Mouse (Mus musculus) C2C12 (cell line): ENCODE data around the gene Ech1. TPM values are rescaled to one million over a fixed set of nuclear protein-coding genes. Genes with fewer than 3 reads are reported as not detected.

ENCODE experiments used
- H3K27me3 ChIP-seq: one replicate; pipeline ENCODE4 v1.6.1; 2011; ENCODE audit not compliant: control insufficient read depth, insufficient read depth, insufficient read length
- H3K36me3 ChIP-seq: one replicate; pipeline ENCODE4 v1.6.1; 2011; ENCODE audit not compliant: control insufficient read depth, insufficient read depth
- H3K4me3 ChIP-seq: one replicate; pipeline ENCODE4 v1.5.1; 2011; ENCODE audit warnings: mild to moderate bottlenecking, control low read depth; ENCODE audit not compliant: poor library complexity, insufficient read depth, severe bottlenecking
- H3K79me2 ChIP-seq: one replicate; pipeline ENCODE4 v1.6.1; 2011; ENCODE audit not compliant: control insufficient read depth, insufficient read depth
- H3K79me3 ChIP-seq: one replicate; pipeline ENCODE4 v1.6.1; 2011; ENCODE audit warnings: low read depth, control low read depth
- H3ac ChIP-seq: one replicate; pipeline ENCODE3; 2011; ENCODE audit warnings: low read depth; ENCODE audit not compliant: control insufficient read depth, insufficient read length
- CEBPB ChIP-seq: IDR thresholded peaks from one replicate; pipeline ENCODE4 v1.6.1; 2011; ENCODE audit warnings: low read depth, mild to moderate bottlenecking, control low read depth, moderate library complexity
- CTCF ChIP-seq: IDR thresholded peaks from one replicate; pipeline ENCODE4 v1.5.1; 2011; ENCODE audit not compliant: control insufficient read depth, insufficient read depth, insufficient read length
- FOSL1 ChIP-seq: IDR thresholded peaks from one replicate; pipeline ENCODE4 v1.8.0; 2011; ENCODE audit warnings: mild to moderate bottlenecking, low read length; ENCODE audit not compliant: poor library complexity, insufficient read depth, severe bottlenecking
- MAX ChIP-seq: IDR thresholded peaks from one replicate; pipeline ENCODE4 v1.6.1; 2011; ENCODE audit warnings: mild to moderate bottlenecking, control low read depth
- MYOD1 ChIP-seq: IDR thresholded peaks from one replicate; pipeline ENCODE4 v1.6.1; 2011; ENCODE audit warnings: low read depth; ENCODE audit not compliant: control insufficient read depth, insufficient read length
- MYOG ChIP-seq: IDR thresholded peaks from one replicate; pipeline ENCODE4 v1.6.1; 2011; ENCODE audit not compliant: control insufficient read depth, insufficient read length; ENCODE audit errors: extremely low read depth
- USF1 ChIP-seq: IDR thresholded peaks from one replicate; pipeline ENCODE4 v1.6.1; 2011; ENCODE audit warnings: low read depth, mild to moderate bottlenecking, control low read depth, moderate library complexity
- polyA plus RNA-seq: library from polyadenylated mRNA; unstranded; fragments of >200 nt; fragmentation: generic; extraction: Trizol; gene quantifications from one replicate; pipeline ENCODE4 v1.2.1, GENCODE M21; 2012; ENCODE audit warnings: missing spikeins

Ech1 gene
- polyA plus RNA-seq, 1 experiment, result 106 TPM

DNA sequence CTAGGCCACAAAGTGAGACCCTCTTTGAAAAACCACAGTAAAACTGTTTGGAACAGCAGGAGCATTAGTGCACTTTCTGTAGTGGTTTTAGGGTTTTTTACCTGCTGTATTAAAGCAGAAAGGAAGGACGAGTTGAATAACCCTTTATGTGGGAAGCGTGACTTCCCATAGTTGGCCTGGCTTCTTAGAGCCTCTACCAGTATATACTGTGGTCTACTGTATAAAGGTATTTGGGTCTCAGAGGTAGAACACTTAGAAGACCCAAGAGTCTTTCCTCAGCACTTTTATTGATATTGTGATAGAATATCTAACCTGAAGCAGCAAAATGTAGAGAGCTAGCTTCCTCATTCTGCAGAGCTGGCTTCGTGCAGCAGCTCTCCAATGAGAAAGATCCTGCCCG lies 5.4 kb upstream of the Ech1 start:
- no peak overlapping the region for H3K4me3 ChIP-seq
- no peak for TF ChIP-seq CTCF
- no peak for TF ChIP-seq USF1
- TF ChIP-seq MYOG, result no peak
- TF ChIP-seq MYOD1, result no peak
- TF ChIP-seq FOSL1, result no peak
- no peak for TF ChIP-seq MAX
- no peak for TF ChIP-seq CEBPB
- H3K79me2 ChIP-seq, result peaks cover 46% of the 10 kb centered on the region
- no peak overlapping the region for H3ac ChIP-seq
- H3K79me3 ChIP-seq, result peaks cover 43% of the 10 kb centered on the region
- H3K27me3 ChIP-seq, result no peaks in the 10 kb centered on the region
- peaks cover 83% of the 10 kb centered on the region for H3K36me3 ChIP-seq

DNA sequence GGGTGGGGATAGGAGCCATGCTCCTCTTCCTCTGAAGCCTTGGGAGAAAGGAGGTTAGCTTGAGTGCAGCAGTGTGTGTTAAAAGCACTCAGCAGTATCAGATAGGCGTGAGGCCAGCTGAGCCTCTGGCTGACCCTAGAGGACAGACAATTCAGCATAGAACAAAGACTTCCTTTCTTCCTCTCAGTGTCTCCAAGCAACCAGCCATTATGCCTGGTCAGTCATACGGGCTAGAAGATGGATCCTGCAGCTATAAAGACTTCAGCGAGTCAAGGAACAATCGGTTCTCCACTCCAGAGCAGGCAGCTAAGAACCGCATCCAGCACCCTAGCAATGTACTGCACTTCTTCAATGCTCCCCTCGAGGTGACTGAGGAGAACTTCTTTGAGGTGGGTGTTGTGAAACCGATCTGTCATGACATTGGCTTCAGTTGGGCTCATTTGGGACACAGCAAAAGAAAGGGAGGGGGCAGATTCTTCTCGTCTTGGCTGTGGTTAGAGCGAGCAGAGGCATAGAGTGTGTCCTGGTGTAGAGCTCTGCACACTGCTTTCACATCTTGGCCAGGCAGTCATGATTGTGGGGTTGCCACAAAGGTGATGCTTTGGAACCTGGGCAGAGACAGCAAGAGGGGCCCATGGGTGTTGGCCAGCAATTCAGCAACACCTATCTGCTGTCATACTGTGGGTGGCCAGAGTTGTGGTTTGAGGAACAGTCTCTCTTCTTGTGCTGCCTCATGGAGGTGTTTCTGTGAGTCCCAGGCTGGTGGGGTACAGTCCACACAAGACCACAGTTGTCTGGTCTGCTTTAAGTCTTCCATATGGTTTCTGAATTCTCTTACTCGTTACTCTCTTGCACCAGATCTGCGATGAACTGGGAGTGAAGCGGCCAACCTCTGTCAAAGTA lies 4.4 kb upstream of the Ech1 start:
- H3K27me3 ChIP-seq, result no peaks in the 10 kb centered on the region
- H3K36me3 ChIP-seq, result peaks cover 73% of the 10 kb centered on the region
- H3K4me3 ChIP-seq, result no peak overlapping the region
- H3ac ChIP-seq, result no peak overlapping the region
- peaks cover 33% of the 10 kb centered on the region for H3K79me3 ChIP-seq
- H3K79me2 ChIP-seq, result peaks cover 35% of the 10 kb centered on the region
- TF ChIP-seq USF1 (no peak), MAX (no peak), FOSL1 (no peak), MYOG (no peak), CTCF (no peak), CEBPB (no peak)

DNA sequence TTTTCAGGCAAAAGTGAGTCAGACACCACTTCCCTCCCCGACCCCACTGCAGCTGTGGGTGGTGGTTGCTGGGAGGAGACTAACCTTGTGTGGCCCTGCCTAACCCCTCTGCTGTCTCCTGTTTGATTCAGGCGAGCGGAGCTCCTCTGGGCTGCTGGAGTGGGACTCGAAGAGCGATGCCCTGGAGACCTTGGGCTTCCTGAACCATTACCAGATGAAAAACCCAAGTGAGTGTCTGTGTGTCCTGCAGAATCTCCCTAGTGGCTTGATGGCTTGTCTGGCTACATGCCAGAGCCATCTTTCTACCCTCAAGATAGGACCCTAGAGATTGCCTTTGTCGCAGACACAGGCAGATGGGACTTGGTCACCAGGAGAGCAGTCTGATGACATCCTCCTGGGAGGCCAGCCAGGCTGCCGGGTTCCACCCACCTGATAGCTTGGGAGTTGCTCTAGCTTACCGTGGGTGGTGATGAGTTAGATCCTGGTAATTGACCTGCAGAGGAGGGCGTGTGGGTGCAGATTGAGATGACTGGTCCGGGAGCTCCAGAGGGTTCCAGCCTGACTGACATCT lies 3.7 kb upstream of the Ech1 start:
- TF ChIP-seq MYOD1 (peak; percentile 43), MAX (no peak)
- H3K36me3 ChIP-seq, result peaks cover 66% of the 10 kb centered on the region

DNA sequence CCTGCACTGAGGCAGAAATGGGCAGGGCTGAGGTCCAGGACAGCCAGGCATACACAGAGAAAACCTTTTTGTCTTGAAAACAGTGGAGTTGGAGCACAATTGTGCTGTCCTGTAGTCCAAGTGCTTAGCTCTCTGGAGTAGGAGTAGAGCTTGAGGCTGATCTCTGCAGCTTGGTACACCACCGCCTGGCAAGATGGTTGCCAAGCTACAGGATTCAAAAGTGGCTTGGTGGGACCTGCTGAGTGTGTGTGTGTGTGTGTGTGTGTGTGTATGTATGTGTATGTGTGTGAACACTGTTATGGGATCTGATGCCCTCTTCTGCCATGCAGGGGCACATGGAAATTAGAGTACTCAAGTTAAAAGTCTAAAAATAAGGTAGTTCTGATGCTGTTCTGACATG lies 2.5 kb upstream of the Ech1 start:
- Histone ChIP-seq H3K27me3 (no peaks in the 10 kb centered on the region), H3ac (no peak overlapping the region), H3K79me2 (peaks cover 16% of the 10 kb centered on the region), H3K36me3 (peaks cover 54% of the 10 kb centered on the region), H3K79me3 (peaks cover 15% of the 10 kb centered on the region), H3K4me3 (no peak overlapping the region)
- no peak for TF ChIP-seq USF1
- no peak for TF ChIP-seq FOSL1
- no peak for TF ChIP-seq MYOG
- TF ChIP-seq MAX, result no peak
- no peak for TF ChIP-seq MYOD1
- TF ChIP-seq CEBPB, result no peak
- no peak for TF ChIP-seq CTCF

More for the DNA sequence above, 3.7 kb upstream of the Ech1 start:
- peak overlapping the region; percentile 13 for H3ac ChIP-seq
- peaks cover 26% of the 10 kb centered on the region for H3K79me3 ChIP-seq
- H3K4me3 ChIP-seq, result no peak overlapping the region
- no peaks in the 10 kb centered on the region for H3K27me3 ChIP-seq
- H3K79me2 ChIP-seq, result peaks cover 28% of the 10 kb centered on the region

DNA sequence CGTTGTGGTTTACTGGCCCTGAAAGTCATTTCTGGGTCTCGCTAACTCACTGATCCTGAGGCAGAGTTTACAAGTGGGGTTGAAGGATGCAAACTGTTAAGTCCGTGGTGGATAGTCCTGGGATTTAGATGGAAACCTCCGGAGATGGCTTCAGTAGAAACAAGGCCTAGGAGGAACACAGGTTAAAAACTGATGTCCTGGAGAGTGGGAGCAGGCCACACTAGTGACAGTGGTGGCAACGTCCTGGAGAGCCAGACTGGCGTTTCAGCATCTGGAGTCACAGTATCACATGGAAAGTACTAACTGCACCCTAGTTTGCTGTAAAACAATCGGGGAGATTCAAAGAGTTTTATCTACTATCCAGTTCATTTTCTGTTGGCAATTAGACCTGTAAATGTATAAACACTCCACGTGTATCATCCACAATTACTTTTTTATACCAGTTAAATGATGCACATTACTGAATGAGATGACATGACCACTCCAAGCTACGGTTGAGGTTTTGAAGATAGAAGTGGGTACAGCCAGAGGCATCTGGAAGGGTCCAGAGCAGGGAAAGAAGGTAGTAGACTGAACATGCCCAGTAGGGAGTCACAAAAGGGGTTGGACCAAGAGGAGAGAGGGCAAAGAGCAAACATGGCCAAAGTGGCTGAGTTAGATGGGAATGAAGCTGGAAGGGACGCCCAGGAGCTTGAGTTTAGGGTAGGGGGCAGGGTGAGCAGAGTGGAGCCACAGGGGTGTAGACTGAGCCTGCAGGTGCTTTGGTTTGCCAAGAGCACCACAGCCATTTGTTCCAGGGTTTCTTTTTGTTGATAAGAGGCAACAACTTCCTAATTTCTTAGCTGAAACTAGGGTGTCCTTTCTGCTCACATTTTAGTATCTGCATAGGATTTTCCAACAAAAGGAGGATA lies 1.8 kb upstream of the Ech1 start:
- Histone ChIP-seq H3ac (no peak overlapping the region), H3K79me3 (peaks cover 8% of the 10 kb centered on the region), H3K27me3 (no peaks in the 10 kb centered on the region), H3K79me2 (peaks cover 9% of the 10 kb centered on the region), H3K4me3 (no peak overlapping the region), H3K36me3 (peaks cover 47% of the 10 kb centered on the region)
- TF ChIP-seq USF1 (no peak), FOSL1 (no peak), MYOG (no peak), CTCF (no peak), MAX (no peak), MYOD1 (no peak), CEBPB (no peak)
